ENCODE assay signal across 23 mouse cellular contexts in genomic region chr1:135005696-135006095, GRCm38 (mm10). TPM values are rescaled to one million over a fixed set of nuclear protein-coding genes. Genes with fewer than 3 reads are reported as not detected.
DNase-seq lines count a peak whose midpoint lies in the region; ATAC-seq and TF ChIP-seq lines count a peak whose summit lies in the region.
"Had no signal": no experiment of that assay in that cellular context is flagged by ENCODE, and none has a peak within 500 bp of the region (broad histone marks: within the 10 kb centered on the region; RNA-seq: fewer than 3 reads in every experiment).

No protein-coding gene starts in this region.

- peak overlapping the region; percentile 51; the same call in 1 of the 2 replicates for H3K27ac ChIP-seq in heart, embryonic 15.5 days
- peak overlapping the region; percentile 17 for H3K27ac ChIP-seq in limb, embryonic 15.5 days
- no peak overlapping the region for H3K27ac ChIP-seq in intestine, embryonic 16.5 days (ENCODE audit: low read length)
- H3K27ac ChIP-seq: hindbrain, embryonic 13.5 days; limb, embryonic 12.5 days; liver, embryonic 13.5 days; lung, embryonic 15.5 days; midbrain, embryonic 10.5 days; neural tube, embryonic 13.5 days; stomach, postnatal 0 days had no signal

- no peak overlapping the region for H3K9ac ChIP-seq in heart, embryonic 15.5 days
- no peak overlapping the region for H3K9ac ChIP-seq in limb, embryonic 15.5 days
- no peak overlapping the region for H3K9ac ChIP-seq in intestine, embryonic 16.5 days (ENCODE audit: low read depth, low read length)
- H3K9ac ChIP-seq: hindbrain, embryonic 13.5 days; limb, embryonic 12.5 days; liver, embryonic 13.5 days; lung, embryonic 15.5 days; neural tube, embryonic 13.5 days had no signal

- H3K4me1 ChIP-seq in lung, adult 2 months (ENCODE audit: control insufficient read depth, insufficient read depth, low read length), result no peaks in the 10 kb centered on the region
- H3K4me1 ChIP-seq in heart, embryonic 15.5 days (replicated peaks), result peaks cover 17% of the 10 kb centered on the region
- H3K4me1 ChIP-seq in limb, embryonic 15.5 days, result peaks cover 14% of the 10 kb centered on the region; the same call in 1 of the 2 replicates
- H3K4me1 ChIP-seq in intestine, embryonic 16.5 days (ENCODE audit: control insufficient read depth, insufficient read depth, low read length), result no peaks in the 10 kb centered on the region
- H3K4me1 ChIP-seq: hindbrain, embryonic 13.5 days; liver, embryonic 13.5 days; lung, embryonic 15.5 days; neural tube, embryonic 13.5 days had no signal

- no peak overlapping the region for H3K4me3 ChIP-seq in lung, adult 2 months (replicated peaks; ENCODE audit: extremely low read depth, low read depth, low read length)
- no peak overlapping the region for H3K4me3 ChIP-seq in heart, embryonic 15.5 days
- H3K4me3 ChIP-seq in limb, embryonic 15.5 days, result no peak overlapping the region
- no peak overlapping the region for H3K4me3 ChIP-seq in intestine, embryonic 16.5 days (ENCODE audit: low read length)
- H3K4me3 ChIP-seq: hindbrain, embryonic 13.5 days; limb, embryonic 12.5 days; liver, embryonic 13.5 days; lung, embryonic 15.5 days; midbrain, embryonic 10.5 days; myocyte; neural tube, embryonic 13.5 days had no signal

- no peaks in the 10 kb centered on the region for H3K9me3 ChIP-seq in heart, embryonic 15.5 days (replicated peaks)
- H3K9me3 ChIP-seq in limb, embryonic 15.5 days, result no peaks in the 10 kb centered on the region
- H3K9me3 ChIP-seq in intestine, embryonic 16.5 days (ENCODE audit: control insufficient read depth, low read length), result no peaks in the 10 kb centered on the region
- H3K9me3 ChIP-seq: hindbrain, embryonic 13.5 days; limb, embryonic 12.5 days; liver, embryonic 13.5 days; lung, embryonic 15.5 days; midbrain, embryonic 10.5 days; neural tube, embryonic 13.5 days had no signal

- H3K27me3 ChIP-seq in heart, embryonic 15.5 days, result no peaks in the 10 kb centered on the region
- H3K27me3 ChIP-seq in limb, embryonic 15.5 days, result peaks cover 6% of the 10 kb centered on the region; the same call in 1 of the 2 replicates
- H3K27me3 ChIP-seq in intestine, embryonic 16.5 days (replicated peaks; ENCODE audit: control insufficient read depth, insufficient read depth, low read length), result no peaks in the 10 kb centered on the region
- H3K27me3 ChIP-seq: liver, embryonic 13.5 days; lung, embryonic 15.5 days; neural tube, embryonic 13.5 days had no signal

- TF ChIP-seq POLR2A in lung, adult 2 months (IDR thresholded peaks at IDR 0.05; ENCODE audit: borderline replicate concordance, extremely low read depth, low read depth, low read length), result no peak

- WGBS in lung, adult 2 months, result 52% methylated on average over 7 of the region's 7 CpGs
- 45% methylated on average over 7 of the region's 7 CpGs for WGBS in heart, embryonic 15.5 days
- 31% methylated on average over 7 of the region's 7 CpGs for whole genome bisulfite sequencing in limb, embryonic 15.5 days
- 68% methylated on average over 7 of the region's 7 CpGs for WGBS in intestine, embryonic 16.5 days

- H3K4me2 ChIP-seq in heart, embryonic 15.5 days, result no peak overlapping the region
- H3K4me2 ChIP-seq in limb, embryonic 15.5 days, result no peak overlapping the region
- H3K4me2 ChIP-seq in intestine, embryonic 16.5 days (ENCODE audit: low read depth, low read length), result no peak overlapping the region
- H3K4me2 ChIP-seq: hindbrain, embryonic 13.5 days; limb, embryonic 12.5 days; liver, embryonic 13.5 days; lung, embryonic 15.5 days; neural tube, embryonic 13.5 days had no signal

- DNase-seq in frontal cortex, postnatal 25 days (ENCODE audit: low spot score in 2 of 2), result no peak
- DNase-seq in lung, postnatal 10 days, result peak; percentile 55
- DNase-seq in lung, adult 2 months, result no peak
- no peak for DNase-seq in adrenal gland, adult 2 months
- DNase-seq: adrenal gland, postnatal 25 days; cerebellum, adult 9-10 months; gastrocnemius, postnatal 36 days; kidney, adult 2 months; kidney, postnatal 14 days; liver, embryonic 13.5 days had no signal

- no peaks in the 10 kb centered on the region for H3K36me3 ChIP-seq in heart, embryonic 15.5 days
- H3K36me3 ChIP-seq in limb, embryonic 15.5 days, result no peaks in the 10 kb centered on the region
- no peaks in the 10 kb centered on the region for H3K36me3 ChIP-seq in intestine, embryonic 16.5 days (ENCODE audit: control insufficient read depth, insufficient read depth, low read length)
- H3K36me3 ChIP-seq: hindbrain, embryonic 13.5 days; limb, embryonic 12.5 days; liver, embryonic 13.5 days; lung, embryonic 15.5 days; midbrain, embryonic 10.5 days; neural tube, embryonic 13.5 days had no signal

- ATAC-seq in frontal cortex, adult (ENCODE audit: low TSS enrichment), result peak; percentile 44; the same call in 1 of the 2 replicates
- ATAC-seq in heart, embryonic 15.5 days (replicated peaks; ENCODE audit: insufficient number of reproducible peaks, insufficient read depth, low FRiP score, low read depth), result no peak
- ATAC-seq in limb, embryonic 15.5 days (ENCODE audit: insufficient number of reproducible peaks, low FRiP score, low TSS enrichment, low read depth), result 0 out of 2 replicates have a peak, but pooled peaks have one; percentile 56
- no peak for ATAC-seq in intestine, embryonic 16.5 days
- ATAC-seq: forebrain, embryonic 14.5 days; midbrain, embryonic 16.5 days had no signal

- no peak for TF ChIP-seq CTCF in lung, adult 2 months (IDR thresholded peaks at IDR 0.05; ENCODE audit: insufficient read depth, low read length)

RNA-seq across cellular contexts. Expression of gene Ube2t, which starts 43.3 kb away (rescaled TPM):
- 0.77 and 1.1 TPM in 2 replicates for polyA plus RNA-seq in lung, adult 2 months (2012; rRNA removed)
- 42.8 and 48.2 TPM in 2 replicates for polyA plus RNA-seq in heart, embryonic 15.5 days (2015; fragmentation: Nextera tagmentation; extraction: Ambion mirVana)
- polyA plus RNA-seq in limb, embryonic 15.5 days (2015; fragmentation: Nextera tagmentation; extraction: Ambion mirVana), result 25.3 and 25.7 TPM in 2 replicates
- polyA plus RNA-seq in intestine, embryonic 16.5 days (2015; fragmentation: Nextera tagmentation; extraction: Ambion mirVana), result 23.2 and 28.4 TPM in 2 replicates
- 1 to 10 TPM in 1 of 2 experiments, under 1 TPM in 1; 0.98 to 1.0 TPM for total RNA-seq in adrenal gland, adult 2 months (2021)
- polyA plus RNA-seq in adrenal gland, adult 2 months (2012; rRNA removed), result 1.3 and 2.3 TPM in 2 replicates

RNA-seq across cellular contexts. Expression of gene Ppp1r12b, which starts 50.0 kb away (rescaled TPM):
- polyA plus RNA-seq in lung, adult 2 months (2012; rRNA removed), result 10.9 and 18.6 TPM in 2 replicates
- polyA plus RNA-seq in heart, embryonic 15.5 days (2015; fragmentation: Nextera tagmentation; extraction: Ambion mirVana), result 25.4 and 26.0 TPM in 2 replicates
- polyA plus RNA-seq in limb, embryonic 15.5 days (2015; fragmentation: Nextera tagmentation; extraction: Ambion mirVana), result 7.7 and 8.9 TPM in 2 replicates
- 13.9 and 18.5 TPM in 2 replicates for polyA plus RNA-seq in intestine, embryonic 16.5 days (2015; fragmentation: Nextera tagmentation; extraction: Ambion mirVana)
- 10 to 100 TPM; 12.3 to 13.8 TPM for total RNA-seq in adrenal gland, adult 2 months (2021)
- polyA plus RNA-seq in adrenal gland, adult 2 months (2012; rRNA removed), result 3.3 and 4.3 TPM in 2 replicates

Comparison
In these comparisons a context has a peak if more than half of its experiments do, and no peak if none do; other contexts are left out.
1. ATAC-seq: peak in frontal cortex, adult (single experiment) and limb, embryonic 15.5 days (single experiment); none in heart, embryonic 15.5 days (single experiment) and intestine, embryonic 16.5 days (single experiment).